Mouse (Mus musculus): ENCODE data around the gene Naa30. TPM values are rescaled to one million over a fixed set of nuclear protein-coding genes. Genes with fewer than 3 reads are reported as not detected.
"Not testable (repeated sequence)": the region's sequence is repeated elsewhere in the genome, so short reads cannot be mapped to it uniquely, and the experiment has no call there.

Naa30 gene
- 7.5 and 13.2 TPM in 2 replicates for polyA plus RNA-seq (2012; rRNA removed)

GRCm38 (mm10) chr14:49171867-49172581 is at the start of gene Naa30:
Gene Naa30, plus strand, starts transcription at chr14:49172226.
- DNase-seq (ENCODE audit: low read depth), result no peak

- DNase-seq (ENCODE audit: low read depth), result no peak
These were observed 44.8 kb upstream of the Naa30 start for GRCm38 (mm10) chr14:49127162-49127779.

GRCm38 (mm10) chr14:49128544-49129263 is 43.3 kb upstream of the Naa30 start:
- no peak for DNase-seq (ENCODE audit: low read depth)

GRCm38 (mm10) chr14:49132391-49132790 is 39.6 kb upstream of the Naa30 start:
- DNase-seq (ENCODE audit: low read depth), result no peak

- DNase-seq (ENCODE audit: low read depth), result no peak
These were observed 33.9 kb upstream of the Naa30 start for GRCm38 (mm10) chr14:49138171-49138570.

- no peak for DNase-seq (ENCODE audit: low read depth)
These were observed 31.3 kb upstream of the Naa30 start for GRCm38 (mm10) chr14:49140756-49141155.

- DNase-seq (ENCODE audit: low read depth), result no peak
These were observed 18.2 kb upstream of the Naa30 start for GRCm38 (mm10) chr14:49153801-49154200.

- no peak for DNase-seq (ENCODE audit: low read depth)
These were observed 16.5 kb upstream of the Naa30 start for GRCm38 (mm10) chr14:49155572-49155971.

GRCm38 (mm10) chr14:49158143-49158925 is 13.7 kb upstream of the Naa30 start:
- no peak for DNase-seq (ENCODE audit: low read depth)

GRCm38 (mm10) chr14:49171286-49171685 is 740 bp upstream of the Naa30 start:
- no peak for DNase-seq (ENCODE audit: low read depth)

GRCm38 (mm10) chr14:49172582-49172988 is 559 bp downstream of the Naa30 start:
- DNase-seq (ENCODE audit: low read depth), result no peak

- DNase-seq (ENCODE audit: low read depth), result no peak
These were observed 1.5 kb downstream of the Naa30 start for GRCm38 (mm10) chr14:49173290-49174135.

- no peak for DNase-seq (ENCODE audit: low read depth)
These were observed 7.7 kb downstream of the Naa30 start for GRCm38 (mm10) chr14:49179736-49180135.

GRCm38 (mm10) chr14:49186270-49186669 is 14.2 kb downstream of the Naa30 start:
- DNase-seq (ENCODE audit: low read depth), result no peak

GRCm38 (mm10) chr14:49197031-49197527 is 25.1 kb downstream of the Naa30 start:
- DNase-seq (ENCODE audit: low read depth), result peak; percentile 95

- DNase-seq (ENCODE audit: low read depth), result no peak
These were observed 29.2 kb downstream of the Naa30 start for GRCm38 (mm10) chr14:49201073-49201778.

- DNase-seq (ENCODE audit: low read depth), result not testable (repeated sequence)
These were observed 38.2 kb downstream of the Naa30 start for GRCm38 (mm10) chr14:49210215-49210614.

GRCm38 (mm10) chr14:49218677-49219076 is 46.7 kb downstream of the Naa30 start:
- no peak for DNase-seq (ENCODE audit: low read depth)

- DNase-seq (ENCODE audit: low read depth), result not testable (repeated sequence)
These were observed 47.5 kb downstream of the Naa30 start for GRCm38 (mm10) chr14:49219466-49220022.

- no peak for DNase-seq (ENCODE audit: low read depth)
These were observed 49.7 kb downstream of the Naa30 start for GRCm38 (mm10) chr14:49221771-49222170.
